Mouse (Mus musculus): ENCODE results near the gene Mgat5.

- TF ChIP-seq CTCF (IDR thresholded peaks at IDR 0.05; ENCODE audit: borderline replicate concordance, insufficient read depth, low read depth, low read length) = no peak
- no peak for TF ChIP-seq POLR2A (IDR thresholded peaks at IDR 0.05; ENCODE audit: borderline replicate concordance, insufficient read depth, low read length)
These were observed 20.2 kb downstream of the Mgat5 start for GRCm38 (mm10) chr1:127225060-127225459.
